Mouse (Mus musculus): ENCODE measurements around the gene Pcbp1. TPM values are rescaled to one million over a fixed set of nuclear protein-coding genes. Genes with fewer than 3 reads are reported as not detected.
"Not testable (repeated sequence)": the region's sequence is repeated elsewhere in the genome, so short reads cannot be mapped to it uniquely, and the experiment has no call there.

The Pcbp1 gene
- 169 and 180 TPM in 2 replicates for polyA plus RNA-seq (2012; rRNA removed)

DNA sequence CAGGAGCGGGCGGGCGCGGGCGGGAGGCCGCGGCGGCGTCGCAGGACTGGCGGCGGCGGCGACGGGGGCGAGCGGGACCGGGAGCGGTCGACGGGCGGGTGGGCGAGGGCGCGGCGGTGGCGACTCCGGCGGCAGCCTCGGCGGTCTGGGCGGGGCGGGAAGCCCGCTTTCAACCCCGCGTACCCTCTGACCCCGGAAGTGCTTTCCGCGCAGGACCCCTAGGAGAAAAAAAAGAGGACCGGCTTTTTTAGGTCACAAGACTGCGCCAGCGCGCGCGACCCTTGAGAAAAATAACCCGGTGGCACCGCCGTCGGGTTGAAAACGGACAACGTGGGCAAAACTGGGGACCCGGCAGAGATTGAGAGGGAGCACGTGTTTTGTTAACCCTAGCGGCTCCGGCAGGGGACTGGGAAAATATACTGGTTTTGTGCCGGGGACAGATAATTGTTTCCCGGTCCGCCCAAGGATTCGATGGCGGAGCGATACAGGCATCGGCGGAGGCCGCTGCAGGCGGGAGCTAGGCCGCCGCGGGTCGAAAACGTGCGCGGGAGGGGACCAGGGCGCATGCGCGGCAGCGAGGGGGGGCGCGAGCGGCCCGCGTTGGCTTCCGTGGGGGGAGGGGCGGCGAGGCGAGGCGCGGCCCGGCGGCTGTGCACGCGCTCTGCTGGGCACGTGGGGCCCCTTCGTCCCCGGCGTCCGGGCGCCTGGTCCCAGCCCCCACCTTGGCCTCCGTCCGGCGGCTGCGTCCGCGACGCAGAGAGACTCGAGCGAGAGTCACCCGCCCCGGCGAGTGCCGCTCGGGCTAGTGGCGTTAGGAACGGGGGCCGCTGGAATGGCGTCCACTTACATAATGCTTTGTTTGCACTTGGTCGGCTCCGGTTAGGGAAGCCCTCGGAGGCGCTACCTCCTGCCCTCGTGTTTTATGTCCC is at the start of gene Pcbp1:
Gene Pcbp1 (minus strand): TSS at position 290 of the 929 bp plus-strand sequence.
- peak; percentile 83 to 96 for DNase-seq (ENCODE audit: extremely low spot score in 1 of 2, low spot score in 1 of 2)

DNA sequence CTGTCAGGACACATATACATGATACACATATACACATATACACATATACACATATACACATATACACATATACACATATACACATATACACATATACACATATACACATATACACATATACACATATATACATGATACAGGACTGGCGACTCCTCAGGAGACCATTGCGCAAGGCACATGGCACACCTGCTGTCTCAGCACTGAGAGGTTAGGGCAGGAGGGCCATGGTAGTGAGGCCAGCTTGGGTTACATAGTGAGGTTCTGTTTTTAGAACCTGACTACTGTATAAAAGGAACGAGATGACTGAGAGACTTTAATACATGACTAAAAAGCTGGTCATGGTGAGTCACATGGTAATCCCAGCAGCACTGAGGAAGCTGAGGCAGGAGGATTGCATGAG is 48.4 kb upstream of the Pcbp1 start:
- DNase-seq (ENCODE audit: extremely low spot score in 1 of 2, low spot score in 1 of 2) = no peak

GRCm38 (mm10) chr6:86570830-86571229 is 44.7 kb upstream of the Pcbp1 start:
- DNase-seq (ENCODE audit: extremely low spot score in 1 of 2, low spot score in 1 of 2) = no peak

- no peak for DNase-seq (ENCODE audit: extremely low spot score in 1 of 2, low spot score in 1 of 2)
Observed at GRCm38 (mm10) chr6:86569461-86569820, 43.3 kb upstream of the Pcbp1 start.

DNA sequence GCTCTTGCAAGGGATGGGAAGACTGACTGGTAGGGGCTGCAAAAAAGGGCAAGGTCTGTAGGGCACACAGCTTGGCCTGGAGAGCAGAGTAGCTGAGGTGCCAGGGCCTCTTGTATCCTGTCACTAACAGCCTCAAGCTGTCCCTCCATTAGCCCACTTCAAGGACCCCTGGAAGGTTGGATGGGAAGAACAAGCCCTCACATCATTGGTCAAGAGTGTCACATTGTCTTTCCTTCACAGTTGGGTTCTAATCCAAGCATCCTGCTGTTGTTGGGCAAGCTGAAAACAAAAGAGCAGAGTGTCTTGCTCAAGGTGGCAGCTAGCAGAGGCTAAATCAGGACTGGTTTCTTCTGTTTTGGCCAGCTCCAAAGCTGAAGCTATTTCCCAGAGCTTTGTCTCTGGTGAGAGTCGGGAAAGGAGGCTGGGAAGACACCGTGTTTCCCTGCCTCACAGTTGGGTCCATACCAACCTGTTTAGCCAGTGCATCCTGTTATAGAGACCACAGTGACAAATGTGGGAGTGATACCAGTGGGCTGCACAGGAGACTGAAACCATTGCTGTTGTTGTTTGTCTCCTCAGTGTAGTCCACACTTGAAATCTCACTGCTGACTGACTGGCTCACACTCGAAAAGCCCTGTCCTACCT is 42.8 kb upstream of the Pcbp1 start:
- DNase-seq (ENCODE audit: extremely low spot score in 1 of 2, low spot score in 1 of 2) = no peak

- no peak for DNase-seq (ENCODE audit: extremely low spot score in 1 of 2, low spot score in 1 of 2)
Observed at GRCm38 (mm10) chr6:86565782-86566181, 39.7 kb upstream of the Pcbp1 start.

DNA sequence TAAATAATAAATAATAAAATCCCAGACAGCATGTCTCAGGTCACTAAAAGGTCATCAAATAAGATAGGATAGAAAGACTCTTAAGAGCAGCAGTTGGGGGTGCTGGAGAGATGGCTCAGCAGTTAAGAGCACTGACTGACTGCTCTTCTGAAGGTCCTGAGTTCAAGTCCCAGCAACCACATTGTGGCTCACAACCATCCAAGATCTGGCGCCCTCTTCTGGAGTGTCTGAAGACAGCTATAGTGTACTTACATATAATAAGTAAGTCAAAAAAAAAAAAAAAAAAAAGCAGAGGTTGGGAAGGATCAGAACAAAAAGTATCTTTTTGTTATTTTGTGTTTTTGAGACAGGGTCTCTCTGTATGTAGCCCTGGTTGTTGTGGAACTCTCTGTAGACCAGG is 31.1 kb upstream of the Pcbp1 start:
- not testable (repeated sequence) for DNase-seq (ENCODE audit: extremely low spot score in 1 of 2, low spot score in 1 of 2)

DNA sequence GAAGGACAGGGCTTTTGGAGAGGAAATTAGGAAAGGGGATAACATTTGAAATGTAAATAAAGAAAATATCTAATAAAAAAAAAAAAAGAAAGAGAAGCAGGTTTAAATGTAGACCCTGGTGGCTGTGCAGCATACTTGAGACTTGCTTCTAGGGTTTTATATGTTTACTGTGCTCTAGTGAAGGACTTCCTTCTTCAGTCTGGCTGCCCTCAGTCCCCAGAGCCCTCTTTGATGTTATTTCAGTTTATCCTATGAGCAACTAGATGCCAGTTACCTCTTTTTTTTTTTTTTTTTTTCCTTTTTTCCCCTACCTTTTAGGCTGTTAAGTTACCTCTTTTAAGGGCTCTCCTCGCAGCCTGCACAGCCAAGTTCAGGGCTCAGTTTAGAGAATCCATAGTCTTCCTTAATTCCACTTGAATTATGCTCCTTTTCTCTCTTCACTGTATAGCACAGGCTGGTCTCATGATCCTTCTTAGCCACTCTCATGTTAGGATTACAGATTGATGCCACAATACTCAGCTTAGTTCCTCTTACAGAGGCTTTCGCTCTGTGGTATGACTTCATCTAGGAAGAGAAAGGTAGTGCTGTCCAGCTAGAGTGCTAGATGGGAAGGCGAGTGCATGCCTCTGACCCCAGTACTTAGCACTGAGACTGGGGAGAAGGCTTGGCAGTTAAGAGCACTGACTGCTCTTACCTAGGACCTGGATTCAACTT is 30.4 kb upstream of the Pcbp1 start:
- no peak for DNase-seq (ENCODE audit: extremely low spot score in 1 of 2, low spot score in 1 of 2)

DNA sequence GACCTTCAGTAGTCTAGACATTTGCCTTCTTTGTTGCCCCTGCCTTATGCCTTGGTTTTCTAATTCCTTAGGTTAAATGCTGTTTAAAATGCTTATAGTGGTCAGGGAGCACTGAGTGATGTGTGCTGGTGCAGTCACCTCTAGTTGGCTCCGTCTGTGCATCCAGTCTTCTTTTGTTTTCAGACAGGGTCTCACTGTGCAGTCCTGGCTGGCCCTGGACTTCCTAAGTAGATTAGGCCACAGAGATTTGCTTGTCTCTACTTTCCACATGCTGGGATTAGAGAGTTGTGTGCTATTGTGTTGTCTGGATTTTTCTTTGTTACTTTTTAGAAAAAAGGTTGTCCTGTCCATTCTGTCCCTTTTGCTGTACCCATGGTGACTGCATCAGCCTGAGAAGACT is 24.5 kb upstream of the Pcbp1 start:
- DNase-seq (ENCODE audit: extremely low spot score in 1 of 2, low spot score in 1 of 2) = no peak

DNA sequence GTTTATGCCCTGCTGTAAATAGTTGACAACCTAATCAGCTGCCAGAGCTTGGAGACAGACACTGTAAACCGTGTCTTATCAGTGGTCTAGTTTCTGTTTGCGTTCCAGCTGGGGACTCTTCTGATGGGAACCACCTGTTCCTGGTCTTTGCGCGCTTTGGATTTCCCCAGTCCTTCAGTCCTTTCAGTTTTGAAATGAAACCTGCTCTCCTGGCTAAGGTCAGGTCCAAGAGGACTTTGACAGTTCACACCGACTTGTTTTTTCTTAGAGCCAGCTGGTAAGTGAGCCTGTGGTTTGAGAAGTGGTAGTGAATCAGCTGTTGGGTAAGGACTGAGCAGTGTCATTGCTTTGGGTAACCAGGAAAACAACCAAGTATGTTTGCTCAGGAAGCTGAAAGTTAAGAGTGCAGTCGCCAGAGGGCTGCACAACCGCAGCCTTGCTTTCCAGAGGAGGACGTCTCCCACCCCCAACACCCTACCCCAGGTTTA is 21.8 kb upstream of the Pcbp1 start:
- no peak for DNase-seq (ENCODE audit: extremely low spot score in 1 of 2, low spot score in 1 of 2)

- DNase-seq (ENCODE audit: extremely low spot score in 1 of 2, low spot score in 1 of 2) = no peak
Observed at GRCm38 (mm10) chr6:86547228-86547755, 21.2 kb upstream of the Pcbp1 start.

DNA sequence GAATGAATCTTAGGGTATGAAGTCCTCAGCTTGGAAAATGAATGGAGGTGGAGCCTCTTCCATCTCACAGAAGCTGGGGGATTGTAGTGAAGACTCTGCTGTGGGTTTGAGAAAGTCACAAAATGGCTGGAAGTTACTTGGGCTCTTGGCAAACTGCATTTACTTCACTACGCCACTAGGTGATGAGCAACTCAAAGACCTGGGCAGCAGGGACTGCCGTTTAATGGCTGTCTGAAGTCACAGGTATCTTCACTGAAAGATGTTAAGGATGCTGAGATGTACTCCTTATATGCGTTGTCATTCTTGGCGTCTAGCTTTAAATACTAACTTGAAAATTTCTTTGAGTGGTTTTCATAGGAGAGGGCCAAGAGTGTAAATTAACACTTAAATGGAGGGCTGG is 19.1 kb upstream of the Pcbp1 start:
- DNase-seq (ENCODE audit: extremely low spot score in 1 of 2, low spot score in 1 of 2) = peak in 1 of 2 experiments; percentile 53

DNA sequence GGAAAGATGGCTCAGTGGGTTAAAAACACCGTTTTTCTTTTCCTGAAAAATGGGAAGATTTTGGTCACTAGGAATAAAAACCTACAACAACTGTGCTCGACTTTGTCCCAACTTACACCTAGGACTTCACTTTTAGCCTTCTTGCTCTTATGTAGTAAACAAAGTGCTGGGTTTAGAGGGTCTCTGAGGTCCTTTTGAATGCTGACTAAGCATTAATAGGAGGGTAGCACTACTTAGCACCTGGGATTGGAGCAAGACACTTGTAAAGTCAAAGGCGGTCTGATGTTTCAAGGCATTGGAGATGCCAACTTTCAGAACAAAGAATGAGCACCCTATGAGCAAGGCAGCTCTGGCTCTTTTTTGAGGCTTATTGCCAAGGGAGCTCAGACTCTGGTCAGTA is 17.7 kb upstream of the Pcbp1 start:
- no peak for DNase-seq (ENCODE audit: extremely low spot score in 1 of 2, low spot score in 1 of 2)

- no peak for DNase-seq (ENCODE audit: extremely low spot score in 1 of 2, low spot score in 1 of 2)
Observed at GRCm38 (mm10) chr6:86543060-86543459, 16.9 kb upstream of the Pcbp1 start.

DNA sequence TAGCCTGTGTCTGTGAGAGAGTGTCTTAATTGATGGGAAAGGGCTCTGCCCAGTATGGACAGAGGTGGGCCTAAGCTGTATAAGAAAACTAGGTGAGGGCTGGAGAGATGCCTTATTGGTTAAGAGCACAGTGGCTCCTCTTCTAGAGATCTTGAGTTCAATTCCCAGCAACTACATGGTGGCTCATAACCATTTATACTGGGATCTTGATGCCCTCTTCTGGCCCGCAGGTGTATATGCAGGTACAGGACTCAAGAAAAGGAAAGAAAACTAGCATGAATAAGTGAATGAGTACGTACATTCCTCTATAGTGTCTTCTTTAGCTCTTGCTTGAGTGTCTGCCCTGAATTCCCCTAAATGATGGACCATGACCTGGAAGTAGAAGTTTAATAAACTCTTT is 15.5 kb upstream of the Pcbp1 start:
- DNase-seq (ENCODE audit: extremely low spot score in 1 of 2, low spot score in 1 of 2) = no peak

- no peak for DNase-seq (ENCODE audit: extremely low spot score in 1 of 2, low spot score in 1 of 2)
Observed at GRCm38 (mm10) chr6:86528451-86528785, 2.3 kb upstream of the Pcbp1 start.

DNA sequence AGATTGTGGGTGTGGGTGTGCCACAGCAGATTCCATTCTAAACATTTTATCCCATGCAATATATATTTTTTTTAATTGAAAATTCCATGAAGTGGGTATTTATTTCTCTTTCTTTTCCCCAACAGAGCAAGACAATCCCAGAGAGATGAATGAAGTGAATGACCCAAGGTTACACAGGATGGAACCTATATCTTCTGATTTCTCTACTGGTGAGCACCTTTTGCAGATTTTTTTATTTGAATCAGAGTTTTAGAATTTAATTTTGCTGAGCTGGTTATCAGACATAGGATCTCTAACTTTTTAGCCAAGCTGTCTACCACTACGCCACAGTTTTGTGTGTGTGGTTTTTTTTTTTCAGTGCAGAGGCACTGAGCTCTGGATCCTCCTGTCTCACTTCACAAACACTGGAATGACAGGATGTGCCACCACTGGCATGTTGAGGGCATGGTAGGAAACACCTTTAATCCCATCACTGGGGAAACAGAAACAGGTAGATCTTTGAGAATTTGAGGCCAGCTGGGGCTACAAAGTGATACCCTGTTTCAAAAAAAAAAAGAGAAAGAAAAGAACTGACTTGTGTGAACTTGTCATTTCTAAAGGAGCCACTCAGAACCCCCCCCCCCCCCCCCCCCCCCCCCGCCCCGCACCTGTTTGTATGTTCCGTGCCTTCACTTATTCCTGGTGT is 1.8 kb upstream of the Pcbp1 start:
- no peak for DNase-seq (ENCODE audit: extremely low spot score in 1 of 2, low spot score in 1 of 2)

DNA sequence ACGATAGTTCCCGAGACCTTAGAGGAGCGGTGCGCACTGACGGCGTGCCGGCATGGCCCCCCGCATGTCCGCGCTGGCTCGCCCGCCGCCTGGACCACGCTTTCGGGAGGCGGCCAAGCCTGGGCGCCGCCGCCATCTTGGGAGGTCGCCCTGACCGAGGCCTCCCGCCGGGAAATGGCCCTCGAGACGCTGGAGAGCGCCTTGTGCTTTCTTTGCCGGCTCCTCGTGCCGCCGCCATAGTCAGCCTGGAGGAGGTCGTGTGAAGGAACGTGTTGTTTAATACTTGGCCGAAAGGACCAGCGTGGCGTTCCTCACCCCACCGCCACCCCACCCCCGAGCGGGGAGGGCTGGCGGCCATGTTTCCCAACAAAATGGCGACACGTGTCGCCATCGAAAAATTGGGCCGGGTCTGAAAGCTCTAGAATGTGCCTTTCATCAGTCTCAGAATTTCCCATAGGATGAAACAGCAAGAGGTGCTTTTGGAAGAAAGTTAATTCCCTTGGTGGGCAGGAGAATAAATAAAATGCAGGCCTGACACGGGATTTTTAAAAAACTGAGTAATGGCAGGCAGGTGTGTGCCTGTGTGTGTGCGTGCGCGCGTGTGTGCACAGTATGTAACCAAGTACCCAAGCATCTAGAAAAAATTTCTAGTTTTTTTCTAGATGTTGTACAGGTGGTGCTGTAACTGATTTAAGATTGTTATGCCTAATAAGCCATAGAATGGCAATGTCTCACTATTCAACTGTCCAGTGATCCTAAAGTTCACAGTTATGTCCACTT is 1.0 kb upstream of the Pcbp1 start:
- DNase-seq (ENCODE audit: extremely low spot score in 1 of 2, low spot score in 1 of 2) = peak in 1 of 2 experiments; percentile 73

GRCm38 (mm10) chr6:86525646-86526031 is 482 bp downstream of the Pcbp1 start:
- DNase-seq (ENCODE audit: extremely low spot score in 1 of 2, low spot score in 1 of 2) = peak in 1 of 2 experiments; percentile 67
